Mouse (Mus musculus): ENCODE results near the gene Srgap3.

Gene Srgap3

GRCm38 (mm10) chr6:112688033-112688432 lies 259.0 kb downstream of the Srgap3 start:
- DNase-seq (ENCODE audit: low read depth, low spot score) = no peak

GRCm38 (mm10) chr6:112686485-112686884 lies 260.6 kb downstream of the Srgap3 start:
- DNase-seq (ENCODE audit: low read depth, low spot score) = no peak

GRCm38 (mm10) chr6:112684065-112684464 lies 263.0 kb downstream of the Srgap3 start:
- DNase-seq (ENCODE audit: low read depth, low spot score) = peak; percentile 17
